Mouse (Mus musculus) midbrain, postnatal 0 days (tissue): ENCODE results near the gene Ankrd27. TPM values are rescaled to one million over a fixed set of nuclear protein-coding genes. Genes with fewer than 3 reads are reported as not detected.

Source experiments
- ATAC-seq: fragments of 200-750 bp; cut with Nextera tagmentation; 2 replicates; pipeline ENCODE4 v1.8.0; 2017; ENCODE audit warnings: moderate number of reproducible peaks, mild to moderate bottlenecking, moderate TSS enrichment, moderate library complexity; ENCODE audit not compliant: low FRiP score
- DNase-seq: peaks from one replicate; pipeline ENCODE4 v3.0.0-alpha.2; 2015; ENCODE audit warnings: low spot score
- H3K27ac ChIP-seq: fragments of 300-500 bp; sonication (generic); 2 replicates; pipeline ENCODE4 v1.5.1; 2014; ENCODE audit warnings: low read depth, mild to moderate bottlenecking, low read length, mixed read lengths
- H3K27me3 ChIP-seq: fragments of 300-500 bp; sonication (generic); 2 replicates; pipeline ENCODE4 v1.6.1; 2014; ENCODE audit warnings: low read length, control low read depth, mixed read lengths; ENCODE audit not compliant: insufficient read depth
- H3K36me3 ChIP-seq: fragments of 300-500 bp; sonication (generic); 2 replicates; pipeline ENCODE4 v1.6.1; 2014; ENCODE audit warnings: low read length, control low read depth, mixed read lengths; ENCODE audit not compliant: insufficient read depth
- H3K4me1 ChIP-seq: fragments of 300-500 bp; sonication (generic); 2 replicates; pipeline ENCODE4 v1.6.1; 2014; ENCODE audit warnings: mild to moderate bottlenecking, control low read depth, antibody characterized with exemption, low read length, mixed read lengths; ENCODE audit not compliant: insufficient read depth
- H3K4me2 ChIP-seq: fragments of 300-500 bp; sonication (generic); 2 replicates; pipeline ENCODE4 v1.6.1; 2014; ENCODE audit warnings: low read depth, mild to moderate bottlenecking, low read length, mixed read lengths; ENCODE audit not compliant: poor library complexity, severe bottlenecking
- H3K4me3 ChIP-seq: fragments of 300-500 bp; sonication (generic); 2 replicates; pipeline ENCODE4 v1.5.1; 2014; ENCODE audit warnings: low read depth, mild to moderate bottlenecking, low read length, moderate library complexity
- H3K9ac ChIP-seq: fragments of 300-500 bp; sonication (generic); replicated peaks from 2 replicates; pipeline ENCODE4 v1.6.1; 2014; ENCODE audit warnings: mild to moderate bottlenecking, low read length, moderate library complexity, mixed read lengths; ENCODE audit not compliant: poor library complexity, severe bottlenecking
- H3K9me3 ChIP-seq: fragments of 300-500 bp; sonication (generic); 2 replicates; pipeline ENCODE4 v1.6.1; 2016; ENCODE audit warnings: low read length, control low read depth
- CTCF ChIP-seq: IDR thresholded peaks from 2 replicates; pipeline ENCODE4 v1.5.1; 2016; ENCODE audit warnings: antibody characterized with exemption, mild to moderate bottlenecking
- WGBS: fragments of 180-500 bp; shearing (Covaris S2); extraction: QIAGEN DNeasy Blood & Tissue Kit; methylation state at CpG from one replicate; pipeline ENCODE4 v1.1.7; 2014; 5-methylcytosine and 5-hydroxymethylcytosine counted together
- polyA plus RNA-seq: library from polyadenylated mRNA; unstranded; fragments of >200 nt; fragmentation: Nextera tagmentation; extraction: Ambion mirVana; gene quantifications from 2 replicates; pipeline ENCODE4 v1.2.1, GENCODE M21; 2015
- total RNA-seq: library from RNA; depleted of rRNA; stranded (reverse); fragments of >200 nt; gene quantifications from 2 replicates; pipeline ENCODE4 v1.2.3, GENCODE M21; 2014; rRNA removed

Gene Ankrd27
- 17.9 and 24.7 TPM in 2 replicates for total RNA-seq
- 11.4 and 11.9 TPM in 2 replicates for polyA plus RNA-seq

- Histone ChIP-seq H3K36me3 (no peaks in the 10 kb centered on the region), H3K27me3 (peaks cover 30% of the 10 kb centered on the region), H3K27ac (no peak within 1 kb of the TSS), H3K9ac (peak within 1 kb of the TSS; percentile 67), H3K4me2 (peak within 1 kb of the TSS; percentile 77), H3K9me3 (no peaks in the 10 kb centered on the region), H3K4me1 (peaks cover 8% of the 10 kb centered on the region), H3K4me3 (peak within 1 kb of the TSS; percentile 87)
- no peak for TF ChIP-seq CTCF
- DNase-seq (peak; percentile 98), ATAC-seq (peak; percentile 98)
- WGBS, result under 1% methylated on average over 49 of the region's 49 CpGs
Observed at GRCm38 (mm10) chr7:35586055-35586905, at the start of gene Ankrd27. Gene Ankrd27, plus strand, starts transcription at chr7:35586244.

GRCm38 (mm10) chr7:35537562-35537961, 48.5 kb upstream of the Ankrd27 start, which contains the start of gene Tdrd12:
Gene Tdrd12, minus strand, starts transcription at chr7:35537745.
- Histone ChIP-seq H3K4me1 (no peaks in the 10 kb centered on the region), H3K4me2 (no peak within 1 kb of the TSS), H3K9ac (no peak within 1 kb of the TSS), H3K27ac (no peak within 1 kb of the TSS), H3K36me3 (no peaks in the 10 kb centered on the region), H3K27me3 (no peaks in the 10 kb centered on the region), H3K9me3 (no peaks in the 10 kb centered on the region), H3K4me3 (no peak within 1 kb of the TSS)
- peak; percentile 27 for TF ChIP-seq CTCF
- 97% methylated on average over 16 of the region's 17 CpGs for WGBS
- ATAC-seq (no peak), DNase-seq (no peak)

GRCm38 (mm10) chr7:35545881-35546280, 40.2 kb upstream of the Ankrd27 start:
- peak; percentile 81 for DNase-seq
- TF ChIP-seq CTCF, result peak; percentile 91
- Histone ChIP-seq H3K36me3 (peaks cover 32% of the 10 kb centered on the region), H3K27ac (no peak overlapping the region), H3K4me1 (no peaks in the 10 kb centered on the region), H3K27me3 (no peaks in the 10 kb centered on the region), H3K4me2 (no peak overlapping the region), H3K9me3 (no peaks in the 10 kb centered on the region), H3K4me3 (no peak overlapping the region), H3K9ac (no peak overlapping the region)
- 30% methylated on average over 4 of the region's 4 CpGs for WGBS
- ATAC-seq, result 0 out of 2 replicates have a peak, but pooled peaks have one; percentile 49

GRCm38 (mm10) chr7:35553751-35554604, 32.1 kb upstream of the Ankrd27 start:
- Histone ChIP-seq H3K36me3 (peaks cover 14% of the 10 kb centered on the region; the same call in 1 of the 2 replicates), H3K4me1 (no peaks in the 10 kb centered on the region), H3K27me3 (no peaks in the 10 kb centered on the region), H3K9me3 (no peaks in the 10 kb centered on the region), H3K27ac (no peak overlapping the region), H3K4me2 (peak overlapping the region; percentile 96), H3K9ac (no peak overlapping the region), H3K4me3 (peak overlapping the region; percentile 78)
- DNase-seq (peak; percentile 17), ATAC-seq (no peak)
- TF ChIP-seq CTCF, result peak; percentile 46
- WGBS, result 63% methylated on average over 10 of the region's 10 CpGs

GRCm38 (mm10) chr7:35554605-35555175, 31.4 kb upstream of the Ankrd27 start:
- Histone ChIP-seq H3K27me3 (no peaks in the 10 kb centered on the region), H3K4me1 (no peaks in the 10 kb centered on the region), H3K36me3 (peaks cover 8% of the 10 kb centered on the region; the same call in 1 of the 2 replicates), H3K9me3 (no peaks in the 10 kb centered on the region), H3K9ac (peak overlapping the region; percentile 98), H3K27ac (peak overlapping the region; percentile 96), H3K4me3 (peak overlapping the region; percentile 78), H3K4me2 (peak overlapping the region; percentile 96)
- no peak for TF ChIP-seq CTCF
- WGBS, result 4% methylated on average over 28 of the region's 28 CpGs
- ATAC-seq (peak; percentile 38; the same call in 1 of the 2 replicates), DNase-seq (peak; percentile 56)
